Mouse (Mus musculus) midbrain, embryonic 12.5 days (tissue): ENCODE measurements around the gene Dennd2d. TPM values are rescaled to one million over a fixed set of nuclear protein-coding genes. Genes with fewer than 3 reads are reported as not detected.

ENCODE experiments used
- polyA plus RNA-seq: library from polyadenylated mRNA; unstranded; fragments of >200 nt; fragmentation: Nextera tagmentation; extraction: Ambion mirVana; gene quantifications from 2 replicates; pipeline ENCODE4 v1.2.1, GENCODE M21; 2016

The Dennd2d gene
- polyA plus RNA-seq, 1 experiment from 2014 or later = 0.75 TPM

Other genes with a start within 250 kb of the Dennd2d start
- not detected in 2 replicates for gene Chil6, start 76.2 kb upstream of the Dennd2d start, polyA plus RNA-seq
- gene Dram2, start 65.4 kb downstream of the Dennd2d start, polyA plus RNA-seq = 45.0 and 46.3 TPM in 2 replicates
- 34.6 and 38.7 TPM in 2 replicates for gene Cept1, start 65.4 kb downstream of the Dennd2d start, polyA plus RNA-seq
- gene Lrif1, start 202.6 kb downstream of the Dennd2d start, polyA plus RNA-seq = 19.5 and 20.2 TPM in 2 replicates